Mouse (Mus musculus) midbrain, postnatal 0 days (tissue): ENCODE results near the gene Zbtb16. TPM values are rescaled to one million over a fixed set of nuclear protein-coding genes. Genes with fewer than 3 reads are reported as not detected.
A peak's percentile ranks its signal among the peaks of the same experiment; 100 is the strongest.

Source experiments
- ATAC-seq: fragments of 200-750 bp; cut with Nextera tagmentation; 2 replicates; pipeline ENCODE4 v1.8.0; 2017; ENCODE audit warnings: moderate number of reproducible peaks, mild to moderate bottlenecking, moderate TSS enrichment, moderate library complexity; ENCODE audit not compliant: low FRiP score
- DNase-seq: peaks from one replicate; pipeline ENCODE4 v3.0.0-alpha.2; 2015; ENCODE audit warnings: low spot score
- H3K27ac ChIP-seq: fragments of 300-500 bp; sonication (generic); 2 replicates; pipeline ENCODE4 v1.5.1; 2014; ENCODE audit warnings: low read depth, mild to moderate bottlenecking, low read length, mixed read lengths
- H3K27me3 ChIP-seq: fragments of 300-500 bp; sonication (generic); 2 replicates; pipeline ENCODE4 v1.6.1; 2014; ENCODE audit warnings: low read length, control low read depth, mixed read lengths; ENCODE audit not compliant: insufficient read depth
- H3K36me3 ChIP-seq: fragments of 300-500 bp; sonication (generic); 2 replicates; pipeline ENCODE4 v1.6.1; 2014; ENCODE audit warnings: low read length, control low read depth, mixed read lengths; ENCODE audit not compliant: insufficient read depth
- H3K4me1 ChIP-seq: fragments of 300-500 bp; sonication (generic); 2 replicates; pipeline ENCODE4 v1.6.1; 2014; ENCODE audit warnings: mild to moderate bottlenecking, control low read depth, antibody characterized with exemption, low read length, mixed read lengths; ENCODE audit not compliant: insufficient read depth
- H3K4me2 ChIP-seq: fragments of 300-500 bp; sonication (generic); 2 replicates; pipeline ENCODE4 v1.6.1; 2014; ENCODE audit warnings: low read depth, mild to moderate bottlenecking, low read length, mixed read lengths; ENCODE audit not compliant: poor library complexity, severe bottlenecking
- H3K4me3 ChIP-seq: fragments of 300-500 bp; sonication (generic); 2 replicates; pipeline ENCODE4 v1.5.1; 2014; ENCODE audit warnings: low read depth, mild to moderate bottlenecking, low read length, moderate library complexity
- H3K9ac ChIP-seq: fragments of 300-500 bp; sonication (generic); replicated peaks from 2 replicates; pipeline ENCODE4 v1.6.1; 2014; ENCODE audit warnings: mild to moderate bottlenecking, low read length, moderate library complexity, mixed read lengths; ENCODE audit not compliant: poor library complexity, severe bottlenecking
- H3K9me3 ChIP-seq: fragments of 300-500 bp; sonication (generic); 2 replicates; pipeline ENCODE4 v1.6.1; 2016; ENCODE audit warnings: low read length, control low read depth
- CTCF ChIP-seq: IDR thresholded peaks from 2 replicates; pipeline ENCODE4 v1.5.1; 2016; ENCODE audit warnings: antibody characterized with exemption, mild to moderate bottlenecking
- WGBS: fragments of 180-500 bp; shearing (Covaris S2); extraction: QIAGEN DNeasy Blood & Tissue Kit; methylation state at CpG from one replicate; pipeline ENCODE4 v1.1.7; 2014; 5-methylcytosine and 5-hydroxymethylcytosine counted together
- polyA plus RNA-seq: library from polyadenylated mRNA; unstranded; fragments of >200 nt; fragmentation: Nextera tagmentation; extraction: Ambion mirVana; gene quantifications from 2 replicates; pipeline ENCODE4 v1.2.1, GENCODE M21; 2015
- total RNA-seq: library from RNA; depleted of rRNA; stranded (reverse); fragments of >200 nt; gene quantifications from 2 replicates; pipeline ENCODE4 v1.2.3, GENCODE M21; 2014

The Zbtb16 gene
- total and polyA plus RNA-seq, 2 experiments from 2014 or later: 6.1 to 8.3 TPM

GRCm38 (mm10) chr9:48618111-48618510 lies 217.9 kb downstream of the Zbtb16 start:
- Histone ChIP-seq H3K9ac (no peak overlapping the region), H3K9me3 (no peaks in the 10 kb centered on the region), H3K27ac (no peak overlapping the region), H3K4me3 (no peak overlapping the region), H3K4me1 (no peaks in the 10 kb centered on the region), H3K36me3 (no peaks in the 10 kb centered on the region), H3K4me2 (peak overlapping the region; percentile 16; the same call in 1 of the 2 replicates), H3K27me3 (no peaks in the 10 kb centered on the region)
- WGBS: 74% methylated on average over 8 of the region's 8 CpGs
- no peak for ATAC-seq
- peak; percentile 46 for DNase-seq
- TF ChIP-seq CTCF: no peak

- DNase-seq: no peak
- no peaks in the 10 kb centered on the region for H3K4me1 ChIP-seq
- H3K9ac ChIP-seq: no peak overlapping the region
- no peak overlapping the region for H3K4me2 ChIP-seq
- no peaks in the 10 kb centered on the region for H3K27me3 ChIP-seq
- ATAC-seq: no peak
- no peak overlapping the region for H3K4me3 ChIP-seq
- WGBS: 89% methylated on average over 3 of the region's 3 CpGs
- no peak overlapping the region for H3K27ac ChIP-seq
- H3K9me3 ChIP-seq: no peaks in the 10 kb centered on the region
- no peak for TF ChIP-seq CTCF
- no peaks in the 10 kb centered on the region for H3K36me3 ChIP-seq
Measured at GRCm38 (mm10) chr9:48617511-48618010, 218.5 kb downstream of the Zbtb16 start.

DNA sequence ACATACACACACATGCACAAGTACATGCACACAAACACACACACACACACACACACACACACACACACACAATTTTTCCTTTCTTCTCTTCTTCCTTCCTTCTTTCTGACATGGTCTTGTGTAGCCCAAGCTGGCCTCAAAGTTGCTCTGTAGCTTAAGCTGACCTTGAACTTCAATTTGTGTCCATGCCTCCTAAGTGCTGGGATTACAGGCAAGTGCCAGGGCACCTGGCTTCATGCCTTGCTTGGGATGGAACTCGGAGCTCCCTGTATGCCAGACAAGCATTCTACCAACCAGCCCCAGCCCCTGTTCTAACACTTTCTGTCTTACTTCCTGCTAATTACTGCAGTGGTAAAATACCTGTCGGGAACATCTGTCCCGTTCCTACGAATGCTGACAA lies 222.8 kb downstream of the Zbtb16 start:
- TF ChIP-seq CTCF: no peak
- no peak overlapping the region for H3K4me3 ChIP-seq
- H3K27ac ChIP-seq: no peak overlapping the region
- H3K9ac ChIP-seq: no peak overlapping the region
- H3K9me3 ChIP-seq: no peaks in the 10 kb centered on the region
- no peak for DNase-seq
- no peaks in the 10 kb centered on the region for H3K36me3 ChIP-seq
- H3K4me1 ChIP-seq: no peaks in the 10 kb centered on the region
- no peaks in the 10 kb centered on the region for H3K27me3 ChIP-seq
- ATAC-seq: no peak
- 84% methylated on average over 4 of the region's 4 CpGs for WGBS
- no peak overlapping the region for H3K4me2 ChIP-seq

DNA sequence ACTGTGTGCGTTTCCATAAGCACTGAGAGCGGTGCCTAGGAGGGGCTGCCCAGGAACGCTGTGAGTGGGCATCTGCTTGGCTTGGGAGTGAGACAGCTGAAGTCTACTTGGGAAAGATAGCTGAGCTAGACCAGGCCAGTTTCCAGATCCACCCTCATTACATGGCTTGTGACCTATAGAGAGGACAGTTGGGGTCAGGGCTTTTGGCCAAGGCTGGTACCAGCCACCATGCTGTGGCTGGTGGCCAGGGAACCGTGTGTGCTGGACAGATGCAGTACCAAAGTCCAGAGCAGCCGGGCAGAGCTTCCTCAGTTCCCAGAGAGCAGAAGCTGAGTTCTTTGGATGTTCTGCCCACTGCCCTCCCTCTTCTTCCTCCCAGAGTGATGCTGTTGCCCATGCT lies 223.5 kb downstream of the Zbtb16 start:
- H3K4me1 ChIP-seq: no peaks in the 10 kb centered on the region
- H3K27ac ChIP-seq: no peak overlapping the region
- ATAC-seq (no peak), DNase-seq (no peak)
- H3K4me2 ChIP-seq: no peak overlapping the region
- H3K4me3 ChIP-seq: no peak overlapping the region
- H3K27me3 ChIP-seq: no peaks in the 10 kb centered on the region
- 86% methylated on average over 5 of the region's 5 CpGs for WGBS
- H3K9me3 ChIP-seq: no peaks in the 10 kb centered on the region
- no peak overlapping the region for H3K9ac ChIP-seq
- TF ChIP-seq CTCF: no peak
- no peaks in the 10 kb centered on the region for H3K36me3 ChIP-seq

- H3K27ac ChIP-seq: no peak overlapping the region
- H3K36me3 ChIP-seq: no peaks in the 10 kb centered on the region
- 50% methylated on average over 1 of the region's 1 CpGs for WGBS
- TF ChIP-seq CTCF: no peak
- no peaks in the 10 kb centered on the region for H3K9me3 ChIP-seq
- H3K4me3 ChIP-seq: no peak overlapping the region
- H3K4me2 ChIP-seq: no peak overlapping the region
- no peaks in the 10 kb centered on the region for H3K27me3 ChIP-seq
- no peaks in the 10 kb centered on the region for H3K4me1 ChIP-seq
- DNase-seq: no peak
- no peak overlapping the region for H3K9ac ChIP-seq
- no peak for ATAC-seq
Measured at GRCm38 (mm10) chr9:48611032-48611431, 225.0 kb downstream of the Zbtb16 start.

GRCm38 (mm10) chr9:48609734-48610133 lies 226.3 kb downstream of the Zbtb16 start:
- DNase-seq: no peak
- H3K9ac ChIP-seq: no peak overlapping the region
- H3K4me1 ChIP-seq: no peaks in the 10 kb centered on the region
- no peaks in the 10 kb centered on the region for H3K36me3 ChIP-seq
- no peak for ATAC-seq
- H3K27me3 ChIP-seq: no peaks in the 10 kb centered on the region
- H3K4me3 ChIP-seq: no peak overlapping the region
- 68% methylated on average over 4 of the region's 4 CpGs for WGBS
- H3K27ac ChIP-seq: no peak overlapping the region
- H3K9me3 ChIP-seq: no peaks in the 10 kb centered on the region
- no peak overlapping the region for H3K4me2 ChIP-seq
- TF ChIP-seq CTCF: no peak
